Mouse (Mus musculus): ENCODE measurements around the gene Igbp1. TPM values are rescaled to one million over a fixed set of nuclear protein-coding genes. Genes with fewer than 3 reads are reported as not detected.

Gene Igbp1
- total RNA-seq (2012; rRNA removed): 77.8 and 79.4 TPM in 2 replicates
- polyA plus RNA-seq (2012; ENCODE audit: insufficient read depth in 1 of 2, insufficient read length in 2 of 2, low read depth in 1 of 2, low replicate concordance in 2 of 2, missing spikeins in 1 of 2): 10 to 100 TPM in 1 of 2 experiments, not detected in 1; 92.1 TPM

- H3K4me1 ChIP-seq (ENCODE audit: control insufficient read depth in 1 of 2, insufficient read depth in 2 of 2, low read length in 2 of 2): peaks cover 0 to 4% of the 10 kb centered on the region in 2 experiments; a peak in 1 of 4 replicates
- TF ChIP-seq TBP (IDR thresholded peaks at IDR 0.05; ENCODE audit: low read depth, low read length) (peak; percentile 74), ELF1 (IDR thresholded peaks at IDR 0.05; ENCODE audit: low read depth, low read length) (no peak), USF1 (IDR thresholded peaks at IDR 0.05; ENCODE audit: low read depth, low read length) (peak; percentile 75), MEF2A (IDR thresholded peaks at IDR 0.05; ENCODE audit: extremely low read depth, insufficient replicate concordance, low read depth, low read length, poor library complexity, severe bottlenecking) (no peak), NRF1 (IDR thresholded peaks at IDR 0.05; ENCODE audit: insufficient read depth, low read depth, low read length, poor library complexity, severe bottlenecking) (no peak), CHD1 (IDR thresholded peaks at IDR 0.05; ENCODE audit: low read depth, low read length) (no peak), KAT2A (conservative IDR thresholded peaks at IDR 0.05; ENCODE audit: low read depth, low read length) (peak; percentile 95), ZC3H11A (IDR thresholded peaks at IDR 0.05; ENCODE audit: low read depth, low read length) (no peak), SIN3A (IDR thresholded peaks at IDR 0.05; ENCODE audit: low read length) (peak; percentile 98), CHD2 (IDR thresholded peaks at IDR 0.05; ENCODE audit: low read length) (peak; percentile 86), EP300 (IDR thresholded peaks at IDR 0.05; ENCODE audit: low read depth in 1 of 2, low read length in 2 of 2) (no peak), HCFC1 (IDR thresholded peaks at IDR 0.05; ENCODE audit: low read depth, low read length) (peak; percentile 98), MAX (IDR thresholded peaks at IDR 0.05; ENCODE audit: low read length) (peak; percentile 87), ZNF384 (IDR thresholded peaks at IDR 0.05; ENCODE audit: low read depth, low read length) (no peak), ZKSCAN1 (IDR thresholded peaks at IDR 0.05; ENCODE audit: low read depth, low read length) (no peak), CTCF (IDR thresholded peaks at IDR 0.05 in 2 of 3, conservative IDR thresholded peaks at IDR 0.05 in 1 of 3; ENCODE audit: control insufficient read depth in 1 of 3, insufficient read depth in 1 of 3, low read depth in 2 of 3, low read length in 3 of 3, poor library complexity in 1 of 3, severe bottlenecking in 1 of 3) (no peak; a peak in 1 of 6 replicates), GATA1 (IDR thresholded peaks at IDR 0.05; ENCODE audit: low read depth, low read length) (no peak), MYB (IDR thresholded peaks at IDR 0.05; ENCODE audit: low read depth, low read length) (no peak), POLR2AphosphoS5 (IDR thresholded peaks at IDR 0.05; ENCODE audit: borderline replicate concordance, low read depth, low read length) (no peak), SMC3 (IDR thresholded peaks at IDR 0.05; ENCODE audit: low read depth, low read length) (no peak), NELFE (IDR thresholded peaks at IDR 0.05; ENCODE audit: low read depth, low read length) (peak; percentile 69), ZMIZ1 (IDR thresholded peaks at IDR 0.05; ENCODE audit: low read depth, low read length) (no peak), MYC (IDR thresholded peaks at IDR 0.05; ENCODE audit: low read depth, low read length) (peak; percentile 89), TAL1 (IDR thresholded peaks at IDR 0.05; ENCODE audit: low read length) (no peak), JUND (IDR thresholded peaks at IDR 0.05; ENCODE audit: low read depth, low read length) (no peak), POLR2AphosphoS2 (IDR thresholded peaks at IDR 0.05; ENCODE audit: low read length) (no peak), BHLHE40 (IDR thresholded peaks at IDR 0.05; ENCODE audit: borderline replicate concordance, low read depth, low read length) (no peak), MAFK (IDR thresholded peaks at IDR 0.05; ENCODE audit: borderline replicate concordance, low read depth, low read length) (no peak), RAD21 (IDR thresholded peaks at IDR 0.05; ENCODE audit: low read depth, low read length) (no peak), USF2 (IDR thresholded peaks at IDR 0.05; ENCODE audit: borderline replicate concordance in 1 of 2, insufficient read depth in 1 of 2, low read depth in 1 of 2, low read length in 2 of 2) (no peak), GABPA (IDR thresholded peaks at IDR 0.05; ENCODE audit: low read depth, low read length) (no peak), MAZ (IDR thresholded peaks at IDR 0.05; ENCODE audit: low read depth, low read length) (no peak), RCOR1 (IDR thresholded peaks at IDR 0.05; ENCODE audit: low read depth, low read length) (no peak), UBTF (IDR thresholded peaks at IDR 0.05; ENCODE audit: borderline replicate concordance, insufficient read depth, low read depth, low read length) (no peak), ETS1 (IDR thresholded peaks at IDR 0.05; ENCODE audit: low read depth, low read length) (peak; percentile 31; the same call in 1 of the 2 replicates)
These were observed at the start of gene Igbp1 for GRCm38 (mm10) chrX:100494068-100494978. Igbp1 (plus strand) TSS chrX:100494291.

More at GRCm38 (mm10) chrX:100494068-100494978, at the start of gene Igbp1:
- peak; percentile 91 for DNase-seq (ENCODE audit: low read depth, low spot score)
- H3K9me3 ChIP-seq (replicated peaks; ENCODE audit: insufficient read depth, low read length): no peaks in the 10 kb centered on the region
- H3K27me3 ChIP-seq (ENCODE audit: control insufficient read depth in 1 of 2, insufficient read depth in 2 of 2, low read length in 2 of 2): no peaks in the 10 kb centered on the region
- peak within 1 kb of the TSS; percentile 88 for H3K9ac ChIP-seq (ENCODE audit: control insufficient read depth, low read depth, low read length, poor library complexity, severe bottlenecking)
- peaks cover 6% of the 10 kb centered on the region for H3K79me2 ChIP-seq (ENCODE audit: control insufficient read depth, insufficient read depth, low read length, poor library complexity)
- H3K27ac ChIP-seq (ENCODE audit: control insufficient read depth, low read depth, low read length): peak within 1 kb of the TSS; percentile 76
- H3K4me3 ChIP-seq (ENCODE audit: control insufficient read depth in 1 of 2, insufficient read depth in 1 of 2, low read depth in 2 of 2, low read length in 2 of 2): peak within 1 kb of the TSS; percentile 79 to 89
- H3K36me3 ChIP-seq (ENCODE audit: control insufficient read depth in 1 of 2, insufficient read depth in 2 of 2, low read length in 2 of 2): peaks cover 2 to 15% of the 10 kb centered on the region in 2 experiments; a peak in 3 of 4 replicates
